Mouse (Mus musculus) neural tube, embryonic 14.5 days (tissue): Measurements from ENCODE around the gene Itga6. TPM values are rescaled to one million over a fixed set of nuclear protein-coding genes. Genes with fewer than 3 reads are reported as not detected.

Experiments
- ATAC-seq: fragments of 200-750 bp; cut with Nextera tagmentation; 2 replicates; pipeline ENCODE4 v1.8.0; 2017; ENCODE audit warnings: low read depth, mild to moderate bottlenecking, moderate TSS enrichment, moderate library complexity
- H3K27ac ChIP-seq: fragments of 300-500 bp; sonication (generic); 2 replicates; pipeline ENCODE4 v1.5.1; 2014; ENCODE audit warnings: low read depth, mild to moderate bottlenecking, control low read depth, low read length, moderate library complexity, mixed read lengths
- H3K27me3 ChIP-seq: fragments of 300-500 bp; sonication (generic); 2 replicates; pipeline ENCODE4 v1.6.1; 2014; ENCODE audit warnings: low read length; ENCODE audit not compliant: control insufficient read depth, insufficient read depth
- H3K36me3 ChIP-seq: fragments of 300-500 bp; sonication (generic); 2 replicates; pipeline ENCODE4 v1.6.1; 2014; ENCODE audit warnings: low read length, mixed read lengths; ENCODE audit not compliant: control insufficient read depth, insufficient read depth
- H3K4me1 ChIP-seq: fragments of 300-500 bp; sonication (generic); 2 replicates; pipeline ENCODE4 v1.6.1; 2014; ENCODE audit warnings: low read length; ENCODE audit not compliant: control insufficient read depth, insufficient read depth
- H3K4me2 ChIP-seq: fragments of 300-500 bp; sonication (generic); 2 replicates; pipeline ENCODE4 v1.6.1; 2014; ENCODE audit warnings: mild to moderate bottlenecking, low read depth, low read length, control low read depth
- H3K4me3 ChIP-seq: fragments of 300-500 bp; sonication (generic); 2 replicates; pipeline ENCODE4 v1.5.1; 2014; ENCODE audit warnings: low read depth, low read length, control low read depth, mixed read lengths
- H3K9ac ChIP-seq: fragments of 300-500 bp; sonication (generic); replicated peaks from 2 replicates; pipeline ENCODE4 v1.6.1; 2014; ENCODE audit warnings: low read depth, mild to moderate bottlenecking, control low read depth, low read length, mixed read lengths
- H3K9me3 ChIP-seq: fragments of 300-500 bp; sonication (generic); 2 replicates; pipeline ENCODE4 v1.6.1; 2016; ENCODE audit warnings: low read length; ENCODE audit not compliant: control insufficient read depth
- WGBS: fragments of 180-500 bp; shearing (Covaris S2); extraction: QIAGEN DNeasy Blood & Tissue Kit; methylation state at CpG from one replicate; pipeline ENCODE4 v1.1.7; 2014; 5-methylcytosine and 5-hydroxymethylcytosine counted together
- polyA plus RNA-seq: library from polyadenylated mRNA; unstranded; fragments of >200 nt; fragmentation: Nextera tagmentation; extraction: Ambion mirVana; gene quantifications from 2 replicates; pipeline ENCODE4 v1.2.1, GENCODE M21; 2014

The Itga6 gene
- 21.5 and 36.9 TPM in 2 replicates for polyA plus RNA-seq

GRCm38 (mm10) chr2:71745610-71746374 is at the start of gene Itga6:
Gene Itga6 (plus strand): TSS chr2:71745616.
- Histone ChIP-seq H3K36me3 (no peaks in the 10 kb centered on the region), H3K27ac (no peak within 1 kb of the TSS), H3K4me3 (no peak within 1 kb of the TSS), H3K4me1 (peaks cover 9% of the 10 kb centered on the region; the same call in 1 of the 2 replicates), H3K9ac (no peak within 1 kb of the TSS), H3K4me2 (no peak within 1 kb of the TSS), H3K27me3 (no peaks in the 10 kb centered on the region), H3K9me3 (no peaks in the 10 kb centered on the region)
- WGBS: 70% methylated on average over 6 of the region's 6 CpGs
- no peak for ATAC-seq

- Histone ChIP-seq H3K9ac (no peak overlapping the region), H3K4me3 (no peak overlapping the region), H3K27ac (no peak overlapping the region), H3K4me2 (no peak overlapping the region), H3K27me3 (no peaks in the 10 kb centered on the region), H3K36me3 (no peaks in the 10 kb centered on the region), H3K9me3 (no peaks in the 10 kb centered on the region), H3K4me1 (no peaks in the 10 kb centered on the region)
- no peak for ATAC-seq
- WGBS: 95% methylated on average over 1 of the region's 1 CpGs
These were observed 48.6 kb upstream of the Itga6 start for GRCm38 (mm10) chr2:71696776-71697175.

DNA sequence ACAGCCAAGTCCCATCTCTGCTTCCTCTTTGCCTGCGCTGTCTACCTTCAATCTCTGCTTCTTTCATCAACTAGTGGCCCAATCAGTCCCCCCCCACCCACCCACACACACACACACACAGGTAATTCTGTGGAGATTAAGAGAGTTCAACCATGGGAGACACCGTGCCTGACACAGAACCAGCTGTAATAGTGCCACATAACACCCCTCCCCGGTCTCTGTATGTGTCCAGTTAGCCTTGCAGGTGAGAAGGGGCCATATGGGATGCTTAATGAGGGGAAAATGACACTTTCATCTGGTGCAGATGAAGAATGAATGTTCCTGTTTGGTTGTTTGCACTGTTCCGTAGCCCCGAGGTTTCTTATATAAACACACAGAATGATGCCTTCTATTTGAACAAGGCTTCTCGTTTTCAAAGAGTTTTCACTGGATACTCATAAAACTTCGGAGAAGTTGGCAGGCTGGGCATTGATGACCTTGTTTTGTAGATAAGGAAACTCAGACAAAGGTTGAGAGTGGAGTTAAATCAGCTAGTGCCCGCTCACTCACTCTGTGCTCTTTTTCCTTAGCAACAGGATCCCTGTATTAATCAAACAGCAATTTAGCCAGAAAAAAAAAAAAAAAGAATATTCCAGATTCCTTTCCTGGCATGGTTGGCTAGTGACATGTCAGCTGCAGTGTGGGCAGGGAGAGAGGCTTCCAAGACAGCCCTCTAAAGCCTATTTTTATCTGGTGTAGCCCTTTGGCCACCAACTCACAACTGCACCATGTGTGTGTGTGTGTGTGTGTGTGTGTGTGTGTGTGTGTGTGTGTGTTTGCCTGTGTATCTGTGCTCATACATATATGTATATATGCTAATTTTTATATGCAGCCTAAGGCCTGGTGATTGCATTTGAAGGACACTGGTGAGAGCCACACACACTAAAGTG is 47.7 kb upstream of the Itga6 start:
- Histone ChIP-seq H3K4me2 (no peak overlapping the region), H3K9me3 (no peaks in the 10 kb centered on the region), H3K27ac (no peak overlapping the region), H3K27me3 (no peaks in the 10 kb centered on the region), H3K4me1 (no peaks in the 10 kb centered on the region), H3K36me3 (no peaks in the 10 kb centered on the region), H3K9ac (no peak overlapping the region), H3K4me3 (no peak overlapping the region)
- 71% methylated on average over 8 of the region's 8 CpGs for WGBS
- ATAC-seq: no peak

GRCm38 (mm10) chr2:71698366-71698765 is 47.0 kb upstream of the Itga6 start:
- H3K27me3 ChIP-seq: no peaks in the 10 kb centered on the region
- no peak overlapping the region for H3K4me3 ChIP-seq
- H3K27ac ChIP-seq: no peak overlapping the region
- no peaks in the 10 kb centered on the region for H3K4me1 ChIP-seq
- ATAC-seq: no peak
- H3K36me3 ChIP-seq: no peaks in the 10 kb centered on the region
- H3K9me3 ChIP-seq: no peaks in the 10 kb centered on the region
- no peak overlapping the region for H3K9ac ChIP-seq
- H3K4me2 ChIP-seq: no peak overlapping the region
- 82% methylated on average over 6 of the region's 6 CpGs for WGBS

- H3K4me2 ChIP-seq: no peak overlapping the region
- H3K9ac ChIP-seq: no peak overlapping the region
- no peaks in the 10 kb centered on the region for H3K36me3 ChIP-seq
- no peaks in the 10 kb centered on the region for H3K9me3 ChIP-seq
- no peak for ATAC-seq
- H3K4me1 ChIP-seq: no peaks in the 10 kb centered on the region
- no peaks in the 10 kb centered on the region for H3K27me3 ChIP-seq
- no peak overlapping the region for H3K4me3 ChIP-seq
- H3K27ac ChIP-seq: no peak overlapping the region
- WGBS: 29% methylated on average over 7 of the region's 7 CpGs
These were observed 46.5 kb upstream of the Itga6 start for GRCm38 (mm10) chr2:71698942-71699341.

DNA sequence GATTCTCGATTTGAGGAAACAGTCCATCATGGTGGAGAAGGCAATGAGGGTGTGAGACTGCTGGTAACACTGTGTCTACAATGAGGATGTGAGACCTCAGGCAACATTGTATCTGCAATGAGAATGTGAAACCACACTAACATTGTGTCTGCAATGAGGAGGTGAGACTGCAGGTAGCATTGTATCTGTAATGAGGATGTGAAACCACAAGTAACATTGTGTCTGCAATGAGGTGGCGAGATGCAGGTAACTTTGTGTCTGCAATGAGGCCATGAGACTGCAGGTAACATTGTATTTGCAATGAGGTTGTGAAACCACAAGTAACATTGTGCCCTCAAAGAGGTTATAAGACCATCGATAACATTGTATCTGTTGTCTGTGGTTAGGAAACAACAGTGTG is 44.1 kb upstream of the Itga6 start:
- 93% methylated on average over 3 of the region's 3 CpGs for WGBS
- H3K9me3 ChIP-seq: no peaks in the 10 kb centered on the region
- no peak for ATAC-seq

DNA sequence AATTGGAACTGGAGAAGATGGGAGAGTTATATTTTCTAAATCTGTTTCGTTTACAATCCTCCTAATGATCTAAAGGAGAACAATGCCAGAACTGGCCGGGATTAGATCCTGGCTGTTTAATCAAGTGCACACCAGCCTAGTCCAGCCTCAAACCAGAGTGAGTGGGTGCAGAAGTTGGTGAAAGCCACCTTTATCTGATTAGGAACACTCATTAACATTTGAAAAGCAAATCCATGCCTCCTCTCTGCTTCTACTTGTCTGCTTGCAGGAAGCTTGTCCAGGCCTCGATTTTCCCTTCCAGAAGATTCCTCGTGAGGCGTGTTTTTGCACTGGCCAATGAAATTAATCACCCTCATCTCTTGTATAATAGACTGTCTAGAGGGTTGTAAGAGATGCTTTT is 41.1 kb upstream of the Itga6 start:
- 62% methylated on average over 5 of the region's 5 CpGs for WGBS
- Histone ChIP-seq H3K36me3 (no peaks in the 10 kb centered on the region), H3K4me3 (no peak overlapping the region), H3K4me2 (no peak overlapping the region), H3K9me3 (no peaks in the 10 kb centered on the region), H3K27ac (no peak overlapping the region), H3K4me1 (no peaks in the 10 kb centered on the region), H3K27me3 (no peaks in the 10 kb centered on the region), H3K9ac (no peak overlapping the region)
- ATAC-seq: no peak

More for the DNA sequence above, 44.1 kb upstream of the Itga6 start:
- no peaks in the 10 kb centered on the region for H3K36me3 ChIP-seq
- no peak overlapping the region for H3K9ac ChIP-seq
- H3K4me2 ChIP-seq: no peak overlapping the region
- no peak overlapping the region for H3K27ac ChIP-seq
- no peaks in the 10 kb centered on the region for H3K27me3 ChIP-seq
- H3K4me1 ChIP-seq: no peaks in the 10 kb centered on the region
- H3K4me3 ChIP-seq: no peak overlapping the region

DNA sequence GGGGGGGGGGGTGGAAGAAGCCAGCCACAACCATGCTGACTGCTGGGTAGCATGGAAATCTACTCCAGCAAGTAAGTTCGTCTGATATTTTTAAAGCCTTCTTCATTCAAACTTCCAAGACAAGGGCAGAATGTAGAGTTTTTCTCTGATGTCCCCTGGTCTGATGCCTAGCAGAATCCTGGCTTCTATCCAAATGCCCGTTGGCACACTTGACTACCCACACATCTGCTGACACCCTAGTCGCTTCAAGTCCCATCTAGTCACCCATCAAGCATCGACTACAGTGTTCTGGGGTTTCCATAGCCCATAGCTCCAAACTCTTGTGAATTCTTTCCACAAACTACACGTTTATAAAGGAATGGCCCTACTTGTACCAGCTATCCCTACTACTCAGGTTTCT is 36.5 kb upstream of the Itga6 start:
- Histone ChIP-seq H3K9me3 (no peaks in the 10 kb centered on the region), H3K9ac (no peak overlapping the region), H3K4me2 (no peak overlapping the region), H3K36me3 (no peaks in the 10 kb centered on the region), H3K4me3 (no peak overlapping the region), H3K4me1 (no peaks in the 10 kb centered on the region), H3K27me3 (no peaks in the 10 kb centered on the region), H3K27ac (no peak overlapping the region)
- ATAC-seq: no peak
- WGBS: 74% methylated on average over 5 of the region's 5 CpGs

DNA sequence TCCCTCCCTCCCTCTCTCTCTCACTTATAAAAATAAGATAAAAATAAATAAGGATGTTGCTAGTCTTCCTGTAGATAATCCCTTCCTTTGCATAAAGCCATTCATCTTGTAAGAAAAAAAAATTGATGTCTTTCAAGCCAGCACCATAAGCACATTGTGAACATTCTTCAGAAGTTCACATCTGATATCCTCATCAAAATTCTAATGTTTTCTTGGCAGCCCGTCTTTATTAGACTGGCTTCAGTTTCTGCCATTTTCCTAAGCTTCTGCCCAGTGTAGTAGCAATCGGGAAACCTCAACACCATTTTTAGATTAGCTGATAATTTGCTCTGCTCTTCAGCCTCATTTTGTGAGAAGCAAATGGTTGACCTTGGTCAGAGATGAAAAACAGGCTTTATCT is 33.8 kb upstream of the Itga6 start:
- Histone ChIP-seq H3K27me3 (no peaks in the 10 kb centered on the region), H3K9me3 (no peaks in the 10 kb centered on the region), H3K27ac (no peak overlapping the region), H3K9ac (no peak overlapping the region), H3K4me2 (no peak overlapping the region), H3K36me3 (no peaks in the 10 kb centered on the region), H3K4me3 (no peak overlapping the region), H3K4me1 (no peaks in the 10 kb centered on the region)
- no peak for ATAC-seq
- 92% methylated on average over 2 of the region's 2 CpGs for WGBS
